In the genomic region with DNA sequence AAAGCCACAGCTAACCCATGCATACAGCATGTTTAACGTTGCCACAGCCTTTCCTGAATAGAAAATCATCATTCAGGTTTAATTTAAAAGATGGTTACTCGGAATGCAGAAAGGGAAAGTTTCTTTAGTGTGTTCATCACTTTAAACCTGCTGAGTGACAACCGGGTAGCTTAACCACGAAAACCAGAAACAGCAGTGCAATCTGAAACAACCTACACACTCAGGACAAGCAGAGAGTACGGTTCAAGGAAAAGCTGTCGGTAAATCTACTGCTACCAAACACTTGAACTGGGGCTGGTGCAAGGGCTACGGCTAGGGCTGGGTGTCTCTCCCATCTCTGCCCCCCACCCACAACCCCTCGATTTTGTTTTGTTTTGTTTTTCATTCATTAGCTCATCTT, we compare ENCODE assay signal across 8 mouse cellular contexts. TPM values are rescaled to one million over a fixed set of nuclear protein-coding genes. Genes with fewer than 3 reads are reported as not detected.
DNase-seq lines count a peak whose midpoint lies in the region; ATAC-seq and TF ChIP-seq lines count a peak whose summit lies in the region.

No protein-coding gene starts in this region.

- H3K9ac ChIP-seq in kidney, embryonic 16.5 days (replicated peaks; ENCODE audit: low read length), result peak overlapping the region; percentile 20; the same call in 1 of the 2 replicates
- H3K9ac ChIP-seq in hindbrain, embryonic 13.5 days, result peak overlapping the region; percentile 91
- H3K9ac ChIP-seq in midbrain, embryonic 16.5 days (ENCODE audit: low read depth, low read length), result peak overlapping the region; percentile 86

- WGBS in kidney, embryonic 16.5 days, result 13% methylated on average over 8 of the region's 8 CpGs
- 7% methylated on average over 8 of the region's 8 CpGs for WGBS in hindbrain, embryonic 13.5 days
- 6% methylated on average over 8 of the region's 8 CpGs for WGBS in midbrain, embryonic 16.5 days

- peak overlapping the region; percentile 58 for H3K4me2 ChIP-seq in kidney, embryonic 16.5 days (replicated peaks; ENCODE audit: low read depth, low read length)
- H3K4me2 ChIP-seq in hindbrain, embryonic 13.5 days, result peak overlapping the region; percentile 80
- peak overlapping the region; percentile 61 for H3K4me2 ChIP-seq in midbrain, embryonic 16.5 days (ENCODE audit: low read length)

- no peaks in the 10 kb centered on the region for H3K27me3 ChIP-seq in kidney, embryonic 16.5 days (ENCODE audit: insufficient read depth, low read length)
- no peaks in the 10 kb centered on the region for H3K27me3 ChIP-seq in hindbrain, embryonic 13.5 days
- no peaks in the 10 kb centered on the region for H3K27me3 ChIP-seq in midbrain, embryonic 16.5 days (ENCODE audit: control insufficient read depth, insufficient read depth, low read depth, low read length)

- TF ChIP-seq CTCF in bone marrow macrophage, adult 2 months (IDR thresholded peaks at IDR 0.05; ENCODE audit: low read depth, low read length), result no peak

- H3K4me1 ChIP-seq in kidney, embryonic 16.5 days (ENCODE audit: insufficient read depth, low read length), result peaks cover 8% of the 10 kb centered on the region
- H3K4me1 ChIP-seq in bone marrow macrophage, adult 2 months (ENCODE audit: control insufficient read depth, insufficient read depth, low read length), result peaks cover 10% of the 10 kb centered on the region
- H3K4me1 ChIP-seq in hindbrain, embryonic 13.5 days (replicated peaks), result peaks cover 22% of the 10 kb centered on the region
- H3K4me1 ChIP-seq in midbrain, embryonic 16.5 days (ENCODE audit: control insufficient read depth, insufficient read depth, low read length), result peaks cover 17% of the 10 kb centered on the region

- H3K9me3 ChIP-seq in kidney, embryonic 16.5 days (ENCODE audit: low read length), result no peaks in the 10 kb centered on the region
- no peaks in the 10 kb centered on the region for H3K9me3 ChIP-seq in hindbrain, embryonic 13.5 days
- H3K9me3 ChIP-seq in midbrain, embryonic 16.5 days (replicated peaks; ENCODE audit: control insufficient read depth, low read length, poor library complexity, severe bottlenecking), result no peaks in the 10 kb centered on the region

- no peak for DNase-seq in kidney, adult 11 months
- no peak for DNase-seq in cerebellum, adult 9-11 months
- no peak for DNase-seq in layer of hippocampus, adult 8-10 months (ENCODE audit: low spot score in 2 of 2)

- no peak for TF ChIP-seq POLR2A in bone marrow macrophage, adult 2 months (IDR thresholded peaks at IDR 0.05; ENCODE audit: borderline replicate concordance, low read depth, low read length)

- no peak overlapping the region for H3K27ac ChIP-seq in kidney, embryonic 16.5 days (ENCODE audit: low read length)
- H3K27ac ChIP-seq in bone marrow macrophage, adult 2 months (ENCODE audit: insufficient read depth, low read depth, low read length), result no peak overlapping the region
- H3K27ac ChIP-seq in hindbrain, embryonic 13.5 days, result no peak overlapping the region
- no peak overlapping the region for H3K27ac ChIP-seq in midbrain, embryonic 16.5 days (ENCODE audit: low read length)

- no peak for ATAC-seq in kidney, embryonic 16.5 days (ENCODE audit: low FRiP score, low TSS enrichment)
- ATAC-seq in hindbrain, embryonic 13.5 days (ENCODE audit: low FRiP score), result no peak
- ATAC-seq in midbrain, embryonic 16.5 days, result no peak
- no peak for ATAC-seq in frontal cortex, adult (ENCODE audit: low TSS enrichment)

- no peaks in the 10 kb centered on the region for H3K36me3 ChIP-seq in kidney, embryonic 16.5 days (ENCODE audit: insufficient read depth, low read length)
- H3K36me3 ChIP-seq in hindbrain, embryonic 13.5 days, result no peaks in the 10 kb centered on the region
- no peaks in the 10 kb centered on the region for H3K36me3 ChIP-seq in midbrain, embryonic 16.5 days (ENCODE audit: control insufficient read depth, insufficient read depth, low read length)

- peak overlapping the region; percentile 85 for H3K4me3 ChIP-seq in kidney, embryonic 16.5 days (ENCODE audit: low read length)
- peak overlapping the region; percentile 86 for H3K4me3 ChIP-seq in bone marrow macrophage, adult 2 months (ENCODE audit: insufficient read depth, low read length)
- H3K4me3 ChIP-seq in hindbrain, embryonic 13.5 days, result peak overlapping the region; percentile 95
- peak overlapping the region; percentile 93 for H3K4me3 ChIP-seq in midbrain, embryonic 16.5 days (ENCODE audit: low read depth, low read length)

RNA-seq across cellular contexts. Expression of a gene that starts 1.5 kb away (rescaled TPM):
- 6.9 and 8.0 TPM in 2 replicates for polyA plus RNA-seq in kidney, embryonic 16.5 days (2015; fragmentation: Nextera tagmentation; extraction: Ambion mirVana)
- 0.87 and 1.8 TPM in 2 replicates for polyA plus RNA-seq in bone marrow macrophage, adult 2 months (2012; ENCODE audit: insufficient read depth, insufficient read length, missing spikeins)
- 45.1 and 47.0 TPM in 2 replicates for polyA plus RNA-seq in hindbrain, embryonic 13.5 days (2015; fragmentation: Nextera tagmentation; extraction: Ambion mirVana)
- polyA plus RNA-seq in midbrain, embryonic 16.5 days (2015; fragmentation: Nextera tagmentation; extraction: Ambion mirVana), result 46.7 and 53.0 TPM in 2 replicates
- 10 to 100 TPM; 75.9 to 93.0 (median 84.7) TPM for total RNA-seq in layer of hippocampus, adult 8-10 months (2022)

RNA-seq across cellular contexts. Expression of a gene that starts 47.4 kb away (rescaled TPM):
- 28.7 TPM in 2 replicates for polyA plus RNA-seq in kidney, embryonic 16.5 days (2015; fragmentation: Nextera tagmentation; extraction: Ambion mirVana)
- polyA plus RNA-seq in bone marrow macrophage, adult 2 months (2012; ENCODE audit: insufficient read depth, insufficient read length, missing spikeins), result 8.8 and 9.9 TPM in 2 replicates
- 6.8 and 8.8 TPM in 2 replicates for polyA plus RNA-seq in hindbrain, embryonic 13.5 days (2015; fragmentation: Nextera tagmentation; extraction: Ambion mirVana)
- 6.2 and 7.2 TPM in 2 replicates for polyA plus RNA-seq in midbrain, embryonic 16.5 days (2015; fragmentation: Nextera tagmentation; extraction: Ambion mirVana)
- total RNA-seq in layer of hippocampus, adult 8-10 months (2022), result 10 to 100 TPM in 2 of 4 experiments, 1 to 10 TPM in 2; 5.0 to 12.2 (median 9.4) TPM

Comparison
In these comparisons a context has a peak if more than half of its experiments do, and no peak if none do; other contexts are left out.
1. H3K9ac ChIP-seq: peak in every context shown above with its lines; median percentile 91 in hindbrain, embryonic 13.5 days; 86 in midbrain, embryonic 16.5 days; 20 in kidney, embryonic 16.5 days.